Mouse (Mus musculus) embryonic fibroblast, embryonic 13.5 days (primary cell): ENCODE data around the gene Slc16a11.

Source experiments
- CTCF ChIP-seq: IDR thresholded peaks from 2 replicates; pipeline ENCODE4 v1.5.1; 2011; ENCODE audit warnings: mild to moderate bottlenecking, control low read depth, low read length, moderate library complexity, borderline replicate concordance; ENCODE audit not compliant: insufficient read depth
- POLR2A ChIP-seq: IDR thresholded peaks from 2 replicates; pipeline ENCODE4 v1.6.1; 2011; ENCODE audit warnings: low read depth, mild to moderate bottlenecking, control low read depth, low read length, moderate library complexity

DNA sequence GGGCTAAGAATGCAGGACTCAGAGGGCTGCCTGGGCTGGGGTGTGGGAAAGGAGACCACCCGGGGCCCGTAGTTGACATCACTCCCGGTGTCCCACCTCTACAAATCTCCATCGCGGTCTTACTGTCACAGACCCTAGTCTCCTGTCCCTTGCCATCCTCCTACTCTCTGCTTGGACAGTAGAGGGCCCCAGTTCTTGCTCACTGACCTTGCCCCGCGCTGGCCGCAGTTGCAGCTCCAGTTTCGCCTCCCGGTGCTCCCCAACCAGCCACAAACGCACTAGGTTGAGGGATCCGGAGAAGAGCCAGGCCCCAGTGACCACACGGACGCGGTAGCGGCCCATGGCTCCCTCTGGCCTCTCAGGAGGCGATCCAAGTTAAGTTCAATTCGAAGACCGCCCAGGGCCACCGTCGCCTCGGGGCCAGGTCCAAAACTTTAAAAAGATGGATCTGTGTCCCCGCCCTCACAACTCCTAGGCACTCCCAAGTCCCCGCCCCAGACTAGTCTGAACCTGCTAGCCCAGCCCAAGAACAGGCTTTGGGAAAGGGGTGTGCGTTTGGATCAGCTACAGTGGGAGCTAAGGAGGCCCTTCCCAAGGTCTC is 42.5 kb downstream of the Slc16a11 start, which contains the start of gene Alox12:
- TF ChIP-seq POLR2A (no peak), CTCF (peak; percentile 43; the same call in 1 of the 2 replicates)
